8 mouse cellular contexts compared by ENCODE assay signal in genomic region chr11:117991502-117992470, GRCm38 (mm10). TPM values are rescaled to one million over a fixed set of nuclear protein-coding genes. Genes with fewer than 3 reads are reported as not detected.
DNase-seq lines count a peak whose midpoint lies in the region; ATAC-seq lines count a peak whose summit lies in the region.

No protein-coding gene starts in this region.

- H3K27ac ChIP-seq in liver, embryonic 11.5 days (ENCODE audit: low read depth, low read length): no peak overlapping the region; the same call in 1 of the 2 replicates
- H3K27ac ChIP-seq in liver, embryonic 12.5 days: peak overlapping the region; percentile 70

- DNase-seq in liver: peak; percentile 43
- no peak for DNase-seq in liver, embryonic 11.5 days (ENCODE audit: low spot score)
- peak; percentile 66 for DNase-seq in brain, adult 2 months (ENCODE audit: low read depth, low spot score)
- DNase-seq in retina, postnatal 1 day: peak; percentile 68
- no peak for DNase-seq in cerebellum, postnatal 4 days (ENCODE audit: low spot score in 2 of 2)
- no peak for DNase-seq in urinary bladder, postnatal 4 days (ENCODE audit: low spot score in 2 of 2)
- DNase-seq in cerebellum, postnatal 36 days: no peak

- H3K4me1 ChIP-seq in liver, embryonic 11.5 days (replicated peaks; ENCODE audit: control insufficient read depth, insufficient read depth, low read length): peaks cover 70% of the 10 kb centered on the region
- peaks cover 96% of the 10 kb centered on the region for H3K4me1 ChIP-seq in liver, embryonic 12.5 days

- no peak for ATAC-seq in liver, embryonic 11.5 days (replicated peaks; ENCODE audit: low FRiP score)
- ATAC-seq in liver, embryonic 12.5 days: no peak

- H3K9ac ChIP-seq in liver, embryonic 11.5 days (ENCODE audit: low read depth, low read length): no peak overlapping the region
- H3K9ac ChIP-seq in liver, embryonic 12.5 days: no peak overlapping the region

- no peak overlapping the region for H3K4me3 ChIP-seq in liver, embryonic 11.5 days (ENCODE audit: low read depth, low read length)
- H3K4me3 ChIP-seq in liver, embryonic 12.5 days: no peak overlapping the region

- no peaks in the 10 kb centered on the region for H3K27me3 ChIP-seq in liver, embryonic 11.5 days (replicated peaks; ENCODE audit: control insufficient read depth, insufficient read depth, low read length)
- H3K27me3 ChIP-seq in liver, embryonic 12.5 days (replicated peaks): no peaks in the 10 kb centered on the region

- H3K4me2 ChIP-seq in liver, embryonic 11.5 days: no peak overlapping the region
- peak overlapping the region; percentile 3 for H3K4me2 ChIP-seq in liver, embryonic 12.5 days

- 49% methylated on average over 9 of the region's 9 CpGs for WGBS in liver, embryonic 11.5 days
- WGBS in liver, embryonic 12.5 days (ENCODE audit: insufficient replicate concordance): 44% methylated on average over 9 of the region's 9 CpGs

- H3K36me3 ChIP-seq in liver, embryonic 11.5 days (ENCODE audit: control insufficient read depth, insufficient read depth, low read length): no peaks in the 10 kb centered on the region
- H3K36me3 ChIP-seq in liver, embryonic 12.5 days: peaks cover 7% of the 10 kb centered on the region; the same call in 1 of the 2 replicates

- H3K9me3 ChIP-seq in liver, embryonic 11.5 days (ENCODE audit: control insufficient read depth, low read length): no peaks in the 10 kb centered on the region
- H3K9me3 ChIP-seq in liver, embryonic 12.5 days (replicated peaks): no peaks in the 10 kb centered on the region

RNA-seq across cellular contexts. Expression of gene Pgs1, which starts 5.7 kb away (rescaled TPM):
- 31.5 and 31.9 TPM in 2 replicates for polyA plus RNA-seq in liver, embryonic 11.5 days (2014; fragmentation: Nextera tagmentation; extraction: Ambion mirVana)
- 26.4 and 29.6 TPM in 2 replicates for polyA plus RNA-seq in liver, embryonic 12.5 days (2016; fragmentation: Nextera tagmentation; extraction: Ambion mirVana)

RNA-seq across cellular contexts. Expression of gene Socs3, which starts 21.9 kb away (rescaled TPM):
- 3.7 and 4.6 TPM in 2 replicates for polyA plus RNA-seq in liver, embryonic 11.5 days (2014; fragmentation: Nextera tagmentation; extraction: Ambion mirVana)
- 8.6 and 9.8 TPM in 2 replicates for polyA plus RNA-seq in liver, embryonic 12.5 days (2016; fragmentation: Nextera tagmentation; extraction: Ambion mirVana)

Comparison
In these comparisons a context has a peak if more than half of its experiments do, and no peak if none do; other contexts are left out.
1. DNase-seq: peak in liver (single experiment), brain, adult 2 months (single experiment) and retina, postnatal 1 day (single experiment); none in liver, embryonic 11.5 days (single experiment), cerebellum, postnatal 4 days (0 of 2), urinary bladder, postnatal 4 days (0 of 2) and cerebellum, postnatal 36 days (0 of 2).